Mouse (Mus musculus) bone marrow macrophage, adult 2 months (primary cell): ENCODE measurements at regions not wholly inside any gene's neighbourhood (a gene's known extent, or its start where the extent isn't known, plus 50 kb on each side); places are given as distances from the start of the nearest gene placed in this dataset.

Experiments used
- H3K27ac ChIP-seq: 2 replicates; pipeline ENCODE4 v1.5.1; 2012; ENCODE audit warnings: low read depth, low read length; ENCODE audit not compliant: insufficient read depth
- H3K4me1 ChIP-seq: 2 replicates; pipeline ENCODE4 v1.6.1; 2012; ENCODE audit warnings: low read length; ENCODE audit not compliant: control insufficient read depth, insufficient read depth
- H3K4me3 ChIP-seq: 2 replicates; pipeline ENCODE4 v1.5.1; 2012; ENCODE audit warnings: mild to moderate bottlenecking, low read length, moderate library complexity; ENCODE audit not compliant: insufficient read depth
- CTCF ChIP-seq: IDR thresholded peaks from 2 replicates; pipeline ENCODE4 v1.5.1; 2012; ENCODE audit warnings: low read depth, mild to moderate bottlenecking, low read length, moderate library complexity
- POLR2A ChIP-seq: IDR thresholded peaks from 2 replicates; pipeline ENCODE4 v1.6.1; 2012; ENCODE audit warnings: mild to moderate bottlenecking, low read depth, low read length, borderline replicate concordance

DNA sequence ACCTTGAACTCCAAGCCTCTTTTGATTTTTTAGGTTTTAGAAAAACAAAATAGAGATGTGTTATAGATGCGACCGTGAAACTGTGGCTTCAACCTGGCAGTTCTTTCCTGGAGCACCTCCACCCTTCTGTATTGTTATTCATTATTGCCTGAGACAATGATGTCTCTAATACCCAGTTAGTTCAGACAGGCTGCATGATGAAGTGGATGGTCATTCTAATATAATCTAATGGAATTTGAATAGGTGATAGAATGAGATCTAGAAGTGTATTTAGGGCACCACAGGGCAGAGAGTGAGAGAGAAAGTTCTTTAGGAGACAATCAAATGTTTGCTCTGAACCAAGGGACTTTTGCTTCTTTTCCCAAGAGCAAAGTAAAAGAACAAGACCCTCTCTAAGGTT, 560.6 kb downstream of the Plcl1 start:
- Histone ChIP-seq H3K27ac (no peak overlapping the region), H3K4me3 (no peak overlapping the region), H3K4me1 (no peaks in the 10 kb centered on the region)
- no peak for TF ChIP-seq CTCF

DNA sequence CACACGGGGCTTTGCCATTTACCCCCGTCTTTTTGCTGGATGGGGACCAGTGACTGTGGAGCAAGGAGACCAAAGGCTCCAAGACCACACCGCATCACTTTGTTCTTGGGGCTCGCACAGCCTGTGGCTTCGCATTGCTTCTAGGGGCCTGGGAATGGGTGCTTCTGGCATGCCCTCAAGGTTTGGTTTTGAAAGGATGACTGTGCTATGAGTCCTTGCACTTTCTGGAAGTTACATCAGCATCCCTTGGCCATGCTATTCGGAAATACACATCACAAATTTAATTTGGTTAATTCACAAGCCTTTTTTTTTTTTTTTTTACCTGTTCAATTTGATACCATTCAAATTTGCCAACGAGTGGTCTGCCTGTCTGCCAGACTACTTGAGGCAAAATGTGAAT, 562.1 kb downstream of the Plcl1 start:
- no peaks in the 10 kb centered on the region for H3K4me1 ChIP-seq
- no peak for TF ChIP-seq POLR2A
- no peak for TF ChIP-seq CTCF
- no peak overlapping the region for H3K4me3 ChIP-seq
- no peak overlapping the region for H3K27ac ChIP-seq

DNA sequence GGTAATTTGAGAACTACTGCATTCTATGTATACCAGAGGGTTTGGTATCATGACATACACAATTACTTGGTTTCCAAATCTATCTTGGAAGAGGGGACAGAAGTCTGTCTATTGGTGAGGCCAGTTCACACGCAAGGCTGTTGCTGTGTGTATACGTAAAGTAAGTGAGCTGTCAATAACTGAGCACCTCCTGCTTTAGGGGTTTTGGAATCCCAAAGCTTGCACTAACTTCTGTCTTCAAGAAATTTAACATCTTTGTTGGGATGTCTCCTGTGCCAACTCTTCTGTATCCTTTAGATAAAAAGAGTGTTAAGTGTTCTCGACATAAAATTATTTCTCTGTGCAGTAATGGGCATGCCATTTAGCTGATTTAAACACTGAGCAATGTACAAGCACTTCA, 572.1 kb downstream of the Plcl1 start:
- Histone ChIP-seq H3K4me3 (no peak overlapping the region), H3K4me1 (no peaks in the 10 kb centered on the region), H3K27ac (no peak overlapping the region)
- TF ChIP-seq POLR2A (no peak), CTCF (no peak)

DNA sequence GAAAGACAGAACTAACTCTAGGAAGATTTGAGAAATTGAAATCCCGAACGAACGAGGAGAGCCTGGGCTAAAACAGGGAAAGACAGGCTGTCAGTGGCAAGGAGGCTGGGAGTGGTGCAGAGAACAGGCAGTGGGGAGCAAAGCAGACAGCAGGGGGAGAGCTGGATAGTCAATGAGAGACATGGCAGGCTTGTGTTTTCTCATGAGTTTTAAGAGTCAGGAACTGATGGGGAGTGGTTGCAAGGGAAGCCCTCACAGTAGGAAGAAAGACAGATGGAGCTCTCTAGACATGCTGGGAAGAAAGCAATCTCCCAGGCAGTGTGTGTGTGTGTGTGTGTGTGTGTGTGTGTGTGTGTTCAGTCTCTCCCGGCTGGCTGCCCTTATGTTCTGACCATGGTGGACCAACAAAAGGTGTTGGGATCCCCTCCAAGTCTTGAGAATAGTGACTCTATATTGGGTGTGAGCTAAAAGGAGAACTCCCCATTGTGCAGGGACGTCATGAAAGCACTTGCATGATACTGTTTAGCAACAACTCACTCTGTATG, 577.9 kb downstream of the Plcl1 start:
- H3K4me1 ChIP-seq: no peaks in the 10 kb centered on the region

DNA sequence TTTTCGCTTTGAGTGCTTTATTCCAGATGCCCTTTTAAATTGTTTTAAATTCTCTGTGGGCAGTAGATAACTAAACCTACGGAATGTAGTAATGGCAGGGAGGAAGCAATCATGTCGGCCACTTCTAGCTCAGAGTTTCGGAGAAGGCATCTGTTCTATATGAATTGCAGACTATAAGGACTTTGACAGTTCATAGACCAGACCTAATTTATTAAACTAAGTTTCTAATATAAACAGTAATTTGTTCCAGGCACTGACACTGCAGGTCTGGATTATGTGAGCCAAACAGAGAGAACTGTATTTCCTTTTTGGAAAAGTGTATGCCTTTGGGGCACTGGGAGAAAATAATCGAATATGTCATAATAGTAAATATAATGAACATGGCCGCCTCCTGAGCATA, 591.4 kb downstream of the Plcl1 start:
- Histone ChIP-seq H3K4me1 (no peaks in the 10 kb centered on the region), H3K4me3 (no peak overlapping the region), H3K27ac (no peak overlapping the region)
- TF ChIP-seq CTCF: no peak
- no peak for TF ChIP-seq POLR2A

More for the DNA sequence above, 577.9 kb downstream of the Plcl1 start:
- Histone ChIP-seq H3K4me3 (no peak overlapping the region), H3K27ac (no peak overlapping the region)
- TF ChIP-seq POLR2A: no peak
- TF ChIP-seq CTCF: no peak
